Mouse (Mus musculus) gonadal fat pad, adult 2 months (tissue): ENCODE data around the gene Pla1a. TPM values are rescaled to one million over a fixed set of nuclear protein-coding genes. Genes with fewer than 3 reads are reported as not detected.

Experiments
- DNase-seq: peaks from one replicate; pipeline ENCODE4 v3.0.0-alpha.2; 2012; ENCODE audit warnings: low read depth
- polyA plus RNA-seq: library from polyadenylated mRNA; depleted of rRNA; stranded (reverse); fragments of >200 nt; gene quantifications from 2 replicates; pipeline ENCODE4 v1.2.3, GENCODE M21; 2012

Gene Pla1a
- polyA plus RNA-seq, 1 experiment, result 18.2 TPM

- DNase-seq, result no peak
These were observed 63.9 kb downstream of the Pla1a start for GRCm38 (mm10) chr16:38369000-38369399.

- no peak for DNase-seq
These were observed 64.6 kb downstream of the Pla1a start for GRCm38 (mm10) chr16:38368336-38368735.

- DNase-seq, result no peak
These were observed 66.7 kb downstream of the Pla1a start for GRCm38 (mm10) chr16:38366231-38366630.

- DNase-seq, result no peak
These were observed 67.6 kb downstream of the Pla1a start for GRCm38 (mm10) chr16:38365390-38365789.

GRCm38 (mm10) chr16:38363657-38364056, 69.3 kb downstream of the Pla1a start:
- DNase-seq, result no peak

- DNase-seq, result no peak
These were observed 69.7 kb downstream of the Pla1a start for GRCm38 (mm10) chr16:38363256-38363595.

- DNase-seq, result no peak
These were observed 70.3 kb downstream of the Pla1a start for GRCm38 (mm10) chr16:38362493-38363255.

GRCm38 (mm10) chr16:38361933-38362332, 71.0 kb downstream of the Pla1a start, which contains the start of gene Popdc2:
TSS of gene Popdc2 (plus strand) at chr16:38362209.
- no peak for DNase-seq

- no peak for DNase-seq
These were observed 72.6 kb downstream of the Pla1a start for GRCm38 (mm10) chr16:38360317-38360716.

- no peak for DNase-seq
These were observed 73.1 kb downstream of the Pla1a start for GRCm38 (mm10) chr16:38359857-38360256.

GRCm38 (mm10) chr16:38359241-38359640, 73.7 kb downstream of the Pla1a start:
- no peak for DNase-seq

GRCm38 (mm10) chr16:38358256-38358812, 74.6 kb downstream of the Pla1a start:
- no peak for DNase-seq

- DNase-seq, result no peak
These were observed 78.6 kb downstream of the Pla1a start for GRCm38 (mm10) chr16:38354185-38354913.

- DNase-seq, result no peak
These were observed 79.3 kb downstream of the Pla1a start for GRCm38 (mm10) chr16:38353642-38354041.

- no peak for DNase-seq
These were observed 80.1 kb downstream of the Pla1a start for GRCm38 (mm10) chr16:38352851-38353250.

- DNase-seq, result no peak
These were observed 80.9 kb downstream of the Pla1a start for GRCm38 (mm10) chr16:38352031-38352430.

- DNase-seq, result no peak
These were observed 82.0 kb downstream of the Pla1a start for GRCm38 (mm10) chr16:38350939-38351338.

- DNase-seq, result no peak
These were observed 82.5 kb downstream of the Pla1a start for GRCm38 (mm10) chr16:38350361-38350855.

- no peak for DNase-seq
These were observed 83.1 kb downstream of the Pla1a start for GRCm38 (mm10) chr16:38349881-38350280.

GRCm38 (mm10) chr16:38348217-38348761, 84.7 kb downstream of the Pla1a start:
- no peak for DNase-seq

GRCm38 (mm10) chr16:38347588-38347987, 85.4 kb downstream of the Pla1a start:
- no peak for DNase-seq
